In the genomic region with DNA sequence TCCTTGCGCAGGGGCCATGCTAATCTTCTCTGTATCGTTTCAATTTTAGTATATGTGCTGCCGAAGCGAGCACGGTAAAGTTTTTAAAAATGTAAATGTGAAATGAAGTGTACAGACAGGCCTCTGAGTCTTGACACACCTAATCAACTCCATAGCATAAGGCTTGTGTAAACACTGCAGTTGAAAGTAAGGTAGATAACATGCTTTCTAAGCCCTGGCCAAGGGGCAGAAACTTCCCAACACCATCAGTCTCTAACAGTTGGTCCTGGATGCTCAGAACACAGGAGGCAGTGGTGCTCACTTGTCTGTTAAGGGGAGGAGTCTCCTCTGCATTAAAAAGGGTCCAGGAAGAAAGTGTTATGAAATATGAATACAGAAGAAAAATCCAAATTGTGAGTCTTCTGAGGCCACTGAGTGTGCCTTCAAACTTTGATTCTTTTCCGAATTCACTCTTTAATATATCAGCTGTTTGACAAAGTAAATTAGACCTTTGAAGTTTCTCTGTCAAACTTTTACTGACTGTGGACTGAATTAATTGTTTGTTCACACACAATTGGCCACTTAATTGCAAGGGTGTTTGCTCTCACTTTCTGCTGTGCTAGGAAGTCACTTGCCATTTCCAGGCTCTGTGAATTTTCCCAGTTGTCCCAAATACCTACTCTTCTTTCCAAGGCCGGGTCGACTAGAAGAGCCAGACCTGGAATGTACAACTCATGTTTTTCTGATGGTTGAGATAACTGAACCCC, we compare ENCODE assay signal across 19 mouse cellular contexts.
A peak's percentile ranks its signal among the peaks of the same experiment; 100 is the strongest.
DNase-seq lines count a peak whose midpoint lies in the region; ATAC-seq and TF ChIP-seq lines count a peak whose summit lies in the region.
"Had no signal": no experiment of that assay in that cellular context is flagged by ENCODE, and none has a peak within 500 bp of the region (broad histone marks: within the 10 kb centered on the region; RNA-seq: fewer than 3 reads in every experiment).

No protein-coding gene starts in this region.

- intact Hi-C loops in gastrocnemius, postnatal 36 days (cut with DNase I), result no loop called here

- H3K9ac ChIP-seq in lung, embryonic 16.5 days (ENCODE audit: low read length), result no peak overlapping the region
- H3K9ac ChIP-seq in stomach, postnatal 0 days (ENCODE audit: low read length), result no peak overlapping the region
- H3K9ac ChIP-seq: heart, embryonic 12.5 days; hindbrain, embryonic 14.5 days had no signal

- 47% methylated on average over 8 of the region's 8 CpGs for WGBS in lung, embryonic 16.5 days
- 55% methylated on average over 8 of the region's 8 CpGs for WGBS in stomach, postnatal 0 days

- peaks cover 15% of the 10 kb centered on the region for H3K4me1 ChIP-seq in lung, embryonic 16.5 days (replicated peaks; ENCODE audit: control insufficient read depth, insufficient read depth, low read length)
- H3K4me1 ChIP-seq in stomach, postnatal 0 days (replicated peaks; ENCODE audit: control insufficient read depth, insufficient read depth), result peaks cover 3% of the 10 kb centered on the region; the same call in 1 of the 2 replicates
- H3K4me1 ChIP-seq: forebrain, embryonic 10.5 days; hindbrain, embryonic 10.5 days had no signal

- peak overlapping the region; percentile 43; the same call in 1 of the 2 replicates for H3K27ac ChIP-seq in lung, embryonic 16.5 days (ENCODE audit: low read length)
- no peak overlapping the region; the same call in 1 of the 2 replicates for H3K27ac ChIP-seq in stomach, postnatal 0 days (replicated peaks)
- H3K27ac ChIP-seq: embryonic facial prominence, embryonic 10.5 days; forebrain, embryonic 10.5 days; hindbrain, embryonic 10.5 days; hindbrain, embryonic 14.5 days had no signal

- 0 out of 2 replicates have a peak, but pooled peaks have one; percentile 18 for ATAC-seq in lung, embryonic 16.5 days (ENCODE audit: low read depth)
- ATAC-seq in megakaryocyte-erythroid progenitor cell, adult 5-6 weeks (replicated peaks; ENCODE audit: low FRiP score, low TSS enrichment, poor library complexity, severe bottlenecking), result peak; percentile 62
- peak; percentile 72; the same call in 1 of the 2 replicates for ATAC-seq in stomach, postnatal 0 days (ENCODE audit: low FRiP score, low TSS enrichment)
- ATAC-seq: forebrain, embryonic 14.5 days had no signal

- TF ChIP-seq EP300 in stomach, postnatal 0 days (optimal IDR thresholded peaks at IDR 0.05), result no peak

- no peaks in the 10 kb centered on the region for H3K36me3 ChIP-seq in lung, embryonic 16.5 days (ENCODE audit: control insufficient read depth, insufficient read depth, low read length)
- H3K36me3 ChIP-seq in stomach, postnatal 0 days (ENCODE audit: control insufficient read depth, insufficient read depth, low read length), result no peaks in the 10 kb centered on the region
- H3K36me3 ChIP-seq: heart, embryonic 12.5 days had no signal

- TF ChIP-seq CTCF in stomach, postnatal 0 days (IDR thresholded peaks at IDR 0.05; ENCODE audit: low read depth), result no peak

- no peaks in the 10 kb centered on the region for H3K27me3 ChIP-seq in lung, embryonic 16.5 days (ENCODE audit: control insufficient read depth, insufficient read depth, low read depth, low read length)
- no peaks in the 10 kb centered on the region for H3K27me3 ChIP-seq in stomach, postnatal 0 days (ENCODE audit: control insufficient read depth, insufficient read depth, low read length)
- H3K27me3 ChIP-seq: heart, embryonic 12.5 days had no signal

- no peak overlapping the region for H3K4me3 ChIP-seq in lung, embryonic 16.5 days (ENCODE audit: low read length)
- H3K4me3 ChIP-seq in stomach, postnatal 0 days (ENCODE audit: low read depth, low read length), result no peak overlapping the region
- H3K4me3 ChIP-seq: embryonic facial prominence, embryonic 10.5 days; forebrain, embryonic 10.5 days; heart, embryonic 12.5 days; hindbrain, embryonic 10.5 days had no signal

- 0 out of 2 replicates have a peak overlapping the region, but pooled peaks have one; percentile 2 for H3K4me2 ChIP-seq in lung, embryonic 16.5 days (ENCODE audit: low read depth, low read length)
- H3K4me2 ChIP-seq in stomach, postnatal 0 days (replicated peaks; ENCODE audit: low read depth), result no peak overlapping the region
- H3K4me2 ChIP-seq: heart, embryonic 12.5 days; hindbrain, embryonic 14.5 days had no signal

- H3K9me3 ChIP-seq in lung, embryonic 16.5 days (ENCODE audit: control insufficient read depth, low read length), result no peaks in the 10 kb centered on the region
- no peaks in the 10 kb centered on the region for H3K9me3 ChIP-seq in stomach, postnatal 0 days (ENCODE audit: control insufficient read depth, low read length)
- H3K9me3 ChIP-seq: embryonic facial prominence, embryonic 10.5 days; forebrain, embryonic 10.5 days; hindbrain, embryonic 10.5 days had no signal

- peak; percentile 46 for DNase-seq in kidney, adult 9 months
- DNase-seq in kidney, adult 11 months, result no peak
- no peak for DNase-seq in lung, postnatal 14 days
- DNase-seq in stomach, postnatal 0 days (ENCODE audit: low spot score), result no peak
- DNase-seq in gastrocnemius, adult 8-10 months (ENCODE audit: low spot score in 2 of 2), result no peak
- DNase-seq in gastrocnemius, postnatal 36 days, result no peak
- DNase-seq: adrenal gland, adult 2 months; adrenal gland, postnatal 25 days; cerebellum, adult 2 months; cerebellum, postnatal 10 days; gastrocnemius, postnatal 14 days had no signal

Comparison
In these comparisons a context has a peak if more than half of its experiments do, and no peak if none do; other contexts are left out.
1. ATAC-seq: peak in every context shown above with its lines; median percentile 72 in stomach, postnatal 0 days; 62 in megakaryocyte-erythroid progenitor cell, adult 5-6 weeks; 18 in lung, embryonic 16.5 days.